Mouse (Mus musculus): ENCODE results near the gene Fabp6.

Gene Fabp6

GRCm38 (mm10) chr11:43548148-43548547 is 53.2 kb downstream of the Fabp6 start:
- DNase-seq (ENCODE audit: low read depth, low spot score), result no peak

- DNase-seq (ENCODE audit: low read depth, low spot score), result no peak
These were observed 54.7 kb downstream of the Fabp6 start for GRCm38 (mm10) chr11:43546678-43547077.
